Mouse (Mus musculus): Measurements from ENCODE around the gene Cenpi. TPM values are rescaled to one million over a fixed set of nuclear protein-coding genes. Genes with fewer than 3 reads are reported as not detected.

Gene Cenpi
- total RNA-seq, 2 experiments from 2014 or later: 5.9 to 7.6 TPM

DNA sequence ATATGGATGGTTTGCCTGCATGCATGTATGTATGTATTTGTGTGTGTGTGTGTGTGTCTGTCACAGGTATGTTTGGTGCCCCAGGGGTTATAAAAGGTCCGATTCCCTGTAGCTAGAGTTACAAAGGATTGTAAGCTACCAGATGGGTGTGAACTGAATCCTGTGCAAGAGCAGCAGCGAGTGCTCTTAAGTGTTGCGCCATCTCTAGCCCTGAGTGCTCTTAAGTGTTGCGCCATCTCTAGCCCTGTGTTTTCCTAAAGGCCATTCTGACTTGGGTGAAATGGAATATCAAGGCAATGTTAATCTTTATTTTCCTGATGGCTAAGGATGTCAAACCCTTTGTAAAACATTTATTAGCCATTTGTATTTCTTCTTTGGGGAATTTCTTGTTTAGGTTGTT lies 51.5 kb downstream of the Cenpi start:
- no peak for DNase-seq (ENCODE audit: low spot score in 2 of 2)

DNA sequence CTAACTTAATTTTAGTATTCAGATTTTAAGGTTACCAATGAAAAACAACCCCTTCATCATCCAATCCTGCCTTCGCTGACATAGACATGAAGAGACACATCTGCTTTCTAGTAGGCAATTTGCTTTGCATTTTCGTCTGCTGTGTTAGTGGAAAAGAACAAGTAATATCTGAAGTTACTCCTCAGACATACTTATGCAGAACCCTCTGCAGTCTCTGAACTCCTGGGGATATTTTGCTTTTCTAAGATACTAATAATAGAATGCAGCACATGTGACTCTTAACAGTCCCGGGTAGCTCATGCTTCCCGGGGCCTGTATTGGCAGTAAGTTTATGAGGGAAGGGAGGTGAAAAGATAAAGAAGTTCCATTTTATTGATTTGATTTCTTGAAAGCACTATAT lies 54.3 kb downstream of the Cenpi start:
- DNase-seq (ENCODE audit: low spot score in 2 of 2): no peak

DNA sequence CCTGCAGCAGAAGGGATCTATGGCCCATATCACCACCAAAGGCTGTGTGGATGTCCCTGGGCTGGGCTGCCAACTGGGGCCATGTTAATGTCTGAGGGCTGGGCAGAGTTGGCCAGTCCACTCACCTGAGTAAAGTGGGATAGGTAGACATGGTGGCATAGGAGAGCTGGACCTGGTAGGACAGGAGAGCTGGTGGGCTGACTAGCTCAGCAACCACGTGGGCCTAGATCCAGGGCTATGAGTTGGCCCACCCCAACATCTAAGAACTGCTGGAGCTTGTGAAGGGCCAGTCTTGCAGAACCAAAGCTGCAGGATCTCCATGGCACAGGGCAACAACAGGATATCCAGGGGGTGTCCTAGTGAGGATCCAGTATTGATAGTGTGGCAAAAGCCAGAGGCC lies 57.5 kb downstream of the Cenpi start:
- no peak for DNase-seq (ENCODE audit: low spot score in 2 of 2)

DNA sequence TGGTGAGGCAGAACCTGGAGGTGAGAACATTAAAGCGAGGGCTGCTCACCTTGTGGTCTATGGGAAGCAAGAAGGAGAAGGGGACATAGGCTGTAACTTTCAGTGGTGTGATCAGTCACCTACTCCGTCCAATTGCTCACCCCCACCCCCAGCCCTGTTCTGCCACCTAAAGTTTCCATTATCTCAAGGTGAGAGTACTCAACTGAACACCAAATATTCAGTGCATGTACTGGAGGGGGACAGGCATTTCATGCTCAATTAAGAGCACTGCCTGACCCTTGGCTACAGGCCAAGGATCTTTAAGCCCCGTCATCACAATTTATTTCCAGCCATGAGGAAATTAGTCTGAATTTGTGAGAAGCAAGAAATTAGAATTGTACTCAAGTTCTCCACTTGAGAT lies 58.7 kb downstream of the Cenpi start:
- DNase-seq (ENCODE audit: low spot score in 2 of 2): no peak

DNA sequence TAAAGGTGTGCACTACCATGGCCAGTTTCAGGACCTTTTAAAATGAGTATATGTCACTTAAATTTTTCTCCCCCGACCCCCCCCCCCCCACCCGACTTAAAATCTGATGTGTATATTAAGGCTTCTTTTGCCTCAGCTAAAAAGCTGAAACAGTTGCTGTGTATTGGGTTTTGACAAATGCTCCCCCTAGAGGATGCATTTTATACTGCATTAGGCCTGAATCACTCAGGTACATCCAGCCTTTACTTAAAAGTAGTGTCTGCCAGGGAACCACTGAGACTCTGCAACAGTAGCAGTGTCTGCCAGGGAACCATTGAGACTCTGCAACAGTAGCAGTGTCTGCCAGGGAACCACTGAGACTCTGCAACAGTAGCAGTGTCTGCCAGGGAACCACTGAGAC lies 63.4 kb downstream of the Cenpi start:
- no peak for DNase-seq (ENCODE audit: low spot score in 2 of 2)

DNA sequence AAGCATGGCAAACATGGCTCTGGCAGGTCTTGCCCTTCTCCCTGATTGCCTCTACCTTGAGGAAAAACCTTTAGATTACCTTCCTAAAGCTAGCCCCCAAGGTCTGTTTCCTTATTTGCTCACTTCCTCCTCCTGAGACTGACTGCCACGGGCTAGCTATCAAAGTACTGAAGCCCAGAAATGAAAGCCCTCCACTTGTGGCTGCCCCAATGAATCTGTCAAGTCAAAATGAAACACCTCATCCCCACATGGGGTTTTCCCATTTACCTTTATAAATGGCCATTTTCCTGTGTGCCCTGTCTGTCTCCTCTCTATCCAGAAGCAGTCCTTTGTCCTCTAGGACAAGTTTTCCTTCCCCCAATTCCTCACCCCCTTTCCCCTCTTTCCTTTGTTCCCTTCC lies 66.3 kb downstream of the Cenpi start:
- no peak for DNase-seq (ENCODE audit: low spot score in 2 of 2)

DNA sequence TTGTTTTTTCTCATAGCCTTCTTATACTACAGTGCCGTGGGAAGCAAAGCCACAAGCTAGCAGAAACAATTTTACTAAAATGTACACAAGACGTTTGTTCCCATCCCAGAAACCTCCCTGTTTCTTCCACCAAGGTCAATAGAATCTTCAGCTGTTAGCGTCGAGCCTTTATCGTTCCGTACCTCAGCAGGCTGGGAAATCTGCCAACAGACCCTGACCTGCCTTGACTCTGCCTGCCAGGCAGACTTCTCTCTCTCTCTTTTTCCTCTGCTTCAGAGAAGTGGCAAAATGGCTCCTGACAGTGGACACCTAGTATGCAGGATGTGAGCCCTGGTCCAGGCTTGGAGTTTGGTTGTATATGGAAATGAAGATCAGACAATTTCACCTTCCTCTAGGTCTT lies 77.0 kb downstream of the Cenpi start:
- no peak for DNase-seq (ENCODE audit: low spot score in 2 of 2)

DNA sequence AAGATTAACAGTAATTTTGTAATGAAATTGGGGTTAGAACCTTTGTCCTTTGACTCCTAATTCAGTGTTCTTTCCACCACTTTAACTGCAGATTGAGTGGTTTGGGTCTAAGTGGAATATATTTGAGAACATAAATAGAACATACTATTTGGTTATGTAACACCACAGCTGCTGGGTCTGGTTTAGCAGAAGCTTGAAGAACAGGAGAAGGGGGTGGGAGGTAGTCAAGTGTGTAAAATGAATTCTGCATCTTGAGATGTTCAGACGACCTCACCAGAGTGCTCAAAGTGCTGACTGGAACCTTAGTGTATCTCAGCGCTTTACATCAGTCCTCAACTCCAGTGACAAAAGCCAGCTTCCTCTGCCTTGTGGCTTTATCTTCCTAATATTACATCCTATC lies 91.1 kb downstream of the Cenpi start:
- no peak for DNase-seq (ENCODE audit: low spot score in 2 of 2)

DNA sequence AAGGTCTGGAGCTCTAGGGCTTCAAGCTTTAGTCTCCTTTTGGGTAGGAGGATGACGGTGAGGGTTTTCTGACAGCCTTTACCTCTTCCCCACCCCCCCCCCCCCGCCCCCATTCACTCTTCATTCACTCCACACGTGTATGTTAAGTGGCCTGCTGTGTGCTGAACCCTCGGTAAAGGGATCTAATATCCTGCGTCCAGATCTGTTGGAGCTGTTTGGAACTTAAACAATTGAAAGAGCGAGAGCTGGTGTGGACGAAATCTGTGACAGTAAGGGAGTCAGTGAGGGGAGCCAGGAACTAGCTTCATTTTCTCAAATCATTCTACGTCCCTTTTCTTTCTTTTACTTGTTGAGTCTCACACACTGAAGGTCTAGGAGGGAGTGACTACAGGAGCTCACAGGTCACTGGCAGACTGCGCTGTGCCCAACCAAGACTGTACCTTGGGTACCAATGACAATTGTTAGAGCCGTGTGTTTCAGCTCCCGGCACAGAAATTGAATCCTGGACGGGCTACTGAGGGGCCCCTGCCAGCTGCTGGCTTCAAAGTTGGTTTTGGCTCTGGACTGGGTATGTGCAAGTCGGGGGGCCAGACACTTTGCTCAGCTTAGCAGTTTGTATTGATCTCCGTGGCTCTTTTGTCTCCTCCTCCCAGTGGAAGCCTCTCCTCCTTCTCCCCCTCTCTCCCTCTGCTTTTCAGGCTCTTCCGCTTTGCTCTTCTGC lies 96.1 kb downstream of the Cenpi start, which contains the start of gene Drp2:
TSS of gene Drp2 (plus strand) at position 689 of the 721 bp plus-strand sequence.
- no peak for DNase-seq (ENCODE audit: low spot score in 2 of 2)

DNA sequence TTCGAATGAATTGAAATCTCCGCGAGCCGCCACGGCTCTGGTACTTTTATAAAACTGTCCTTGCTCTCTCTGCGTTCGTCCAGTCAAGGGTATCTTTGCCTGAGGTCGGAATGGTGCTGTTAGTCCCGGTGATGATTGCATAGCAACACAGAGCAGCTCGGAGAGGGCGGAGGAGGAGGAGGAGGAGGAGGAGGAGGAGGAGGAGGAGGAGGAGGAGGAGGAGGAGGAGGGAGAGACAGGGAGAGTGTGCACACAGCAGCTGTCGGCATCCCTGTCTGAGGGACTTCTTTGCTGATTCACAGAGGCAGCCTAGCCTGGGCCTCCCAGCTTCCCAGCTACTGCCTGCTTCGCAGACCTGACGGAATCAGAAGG lies 96.7 kb downstream of the Cenpi start:
- DNase-seq (ENCODE audit: low spot score in 2 of 2): no peak

DNA sequence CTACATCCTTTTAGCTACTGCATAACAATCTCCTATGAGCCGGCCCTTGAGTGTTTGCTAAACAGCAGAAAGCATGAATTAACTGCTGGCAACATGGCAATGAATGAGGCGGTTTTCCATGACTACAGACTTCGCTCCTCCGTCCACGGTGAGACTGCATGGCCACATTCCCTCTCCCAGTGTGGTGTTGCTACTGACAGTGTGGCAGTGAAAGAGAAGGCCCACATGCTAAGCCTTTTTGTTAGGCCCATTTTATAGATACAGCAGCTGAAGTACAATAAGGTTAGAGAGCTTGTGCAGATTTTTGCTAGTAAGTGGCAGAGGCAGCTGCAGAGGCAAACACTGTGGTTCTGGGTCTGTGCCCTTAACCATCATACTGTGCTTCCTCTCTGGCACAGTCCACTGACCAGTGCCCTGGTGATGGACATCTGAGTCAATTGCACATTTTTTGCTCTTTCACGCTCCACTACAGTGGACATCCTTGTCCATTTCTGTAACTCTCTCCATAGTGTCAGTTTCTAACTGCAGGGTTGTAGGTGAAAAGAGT lies 101.5 kb downstream of the Cenpi start:
- no peak for DNase-seq (ENCODE audit: low spot score in 2 of 2)

DNA sequence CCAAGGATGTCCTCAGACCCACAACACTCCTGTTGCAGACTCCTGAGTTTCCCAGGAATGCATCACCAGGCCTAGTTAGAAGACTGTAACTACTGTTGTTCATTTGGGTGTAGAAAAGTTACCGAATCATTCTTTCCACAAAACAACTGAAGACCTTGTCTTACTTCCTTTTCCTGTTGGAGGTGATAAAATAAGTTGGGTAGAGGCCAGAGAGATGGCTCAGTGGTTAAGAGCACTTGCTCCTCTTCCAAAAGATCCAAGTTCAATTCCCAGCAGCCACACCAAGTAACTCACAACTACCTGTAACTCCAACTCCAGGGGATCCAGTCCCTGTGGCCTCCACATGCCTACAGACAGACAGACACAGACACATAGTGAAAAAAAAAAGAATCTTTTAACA lies 104.2 kb downstream of the Cenpi start:
- no peak for DNase-seq (ENCODE audit: low spot score in 2 of 2)

Other genes starting within 250 kb of the Cenpi start
- 10 to 100 TPM; 29.7 to 34.1 TPM for gene Cstf2, start 248.9 kb upstream of the Cenpi start, total RNA-seq (2021)
- 1 to 10 TPM in 1 of 2 experiments, under 1 TPM in 1; 0.69 to 1.5 TPM for gene Xkrx, start 146.0 kb upstream of the Cenpi start, total RNA-seq (2021)
- not detected for gene Arl13a, start 120.6 kb upstream of the Cenpi start, total RNA-seq (2021)
- under 1 TPM; 0.41 to 0.71 TPM for gene Nox1, start 86.1 kb upstream of the Cenpi start, total RNA-seq (2021)
- 10 to 100 TPM; 10.4 to 14.3 TPM for gene Trmt2b, start 31.1 kb upstream of the Cenpi start, total RNA-seq (2021)
- 1 to 10 TPM; 2.0 to 2.5 TPM for gene Tmem35a, start 12.9 kb upstream of the Cenpi start, total RNA-seq (2021)
- gene Drp2, start 96.5 kb downstream of the Cenpi start, total RNA-seq (2021): 10 to 100 TPM; 12.6 to 17.3 TPM
- gene Taf7l, start 168.4 kb downstream of the Cenpi start, total RNA-seq (2021): not detected
- gene Timm8a1, start 233.8 kb downstream of the Cenpi start, total RNA-seq (2021): 10 to 100 TPM; 17.1 to 18.1 TPM